Mouse (Mus musculus): ENCODE data around the gene Pla2g4b. TPM values are rescaled to one million over a fixed set of nuclear protein-coding genes. Genes with fewer than 3 reads are reported as not detected.

Gene Pla2g4b
- polyA plus RNA-seq, 1 experiment from 2014 or later: 2.3 TPM

- 88% methylated on average over 8 of the region's 8 CpGs for WGBS
- Histone ChIP-seq H3K9ac (ENCODE audit: low read length) (no peak overlapping the region), H3K9me3 (ENCODE audit: control insufficient read depth, low read length) (no peaks in the 10 kb centered on the region), H3K4me1 (ENCODE audit: control insufficient read depth, insufficient read depth, low read length) (peaks cover 10% of the 10 kb centered on the region), H3K36me3 (ENCODE audit: control insufficient read depth, insufficient read depth, low read length) (peaks cover 6% of the 10 kb centered on the region; the same call in 1 of the 2 replicates), H3K4me3 (ENCODE audit: low read depth, low read length) (no peak overlapping the region), H3K4me2 (no peak overlapping the region), H3K27ac (ENCODE audit: low read depth, low read length) (no peak overlapping the region), H3K27me3 (ENCODE audit: control insufficient read depth, insufficient read depth, low read length) (no peaks in the 10 kb centered on the region)
- DNase-seq (ENCODE audit: low spot score, missing footprints): no peak
- ATAC-seq (ENCODE audit: low FRiP score): no peak
Observed at GRCm38 (mm10) chr2:120030380-120030779, 2.8 kb upstream of the Pla2g4b start.

DNA sequence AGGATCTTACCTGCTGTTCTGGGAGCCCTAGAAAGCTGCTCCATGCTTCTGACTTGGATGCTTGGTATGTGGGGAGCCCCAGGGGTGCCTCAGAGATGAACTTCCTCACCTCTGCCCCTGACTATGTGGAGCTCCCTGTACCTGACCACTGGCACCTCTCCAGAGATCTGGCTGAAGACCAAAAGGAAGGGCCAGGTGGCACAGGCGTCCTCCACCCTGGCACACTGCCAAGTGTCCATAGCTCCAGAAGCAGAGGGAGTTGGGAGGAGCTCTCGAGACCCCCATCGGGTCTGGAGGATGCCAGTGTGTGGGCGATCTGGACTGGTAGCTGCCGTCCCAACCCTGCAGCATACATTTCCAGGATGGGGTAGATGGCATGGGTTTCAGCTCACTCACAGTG, 509 bp downstream of the Pla2g4b start:
- peaks cover 6% of the 10 kb centered on the region; the same call in 1 of the 2 replicates for H3K36me3 ChIP-seq (ENCODE audit: control insufficient read depth, insufficient read depth, low read length)
- no peak for DNase-seq (ENCODE audit: low spot score, missing footprints)
- H3K4me1 ChIP-seq (ENCODE audit: control insufficient read depth, insufficient read depth, low read length): no peaks in the 10 kb centered on the region
- no peak overlapping the region for H3K4me2 ChIP-seq
- H3K4me3 ChIP-seq (ENCODE audit: low read depth, low read length): no peak overlapping the region
- ATAC-seq (ENCODE audit: low FRiP score): no peak
- no peak overlapping the region for H3K27ac ChIP-seq (ENCODE audit: low read depth, low read length)
- no peaks in the 10 kb centered on the region for H3K27me3 ChIP-seq (ENCODE audit: control insufficient read depth, insufficient read depth, low read length)
- no peak overlapping the region for H3K9ac ChIP-seq (ENCODE audit: low read length)
- 95% methylated on average over 5 of the region's 5 CpGs for WGBS
- H3K9me3 ChIP-seq (ENCODE audit: control insufficient read depth, low read length): no peaks in the 10 kb centered on the region

DNA sequence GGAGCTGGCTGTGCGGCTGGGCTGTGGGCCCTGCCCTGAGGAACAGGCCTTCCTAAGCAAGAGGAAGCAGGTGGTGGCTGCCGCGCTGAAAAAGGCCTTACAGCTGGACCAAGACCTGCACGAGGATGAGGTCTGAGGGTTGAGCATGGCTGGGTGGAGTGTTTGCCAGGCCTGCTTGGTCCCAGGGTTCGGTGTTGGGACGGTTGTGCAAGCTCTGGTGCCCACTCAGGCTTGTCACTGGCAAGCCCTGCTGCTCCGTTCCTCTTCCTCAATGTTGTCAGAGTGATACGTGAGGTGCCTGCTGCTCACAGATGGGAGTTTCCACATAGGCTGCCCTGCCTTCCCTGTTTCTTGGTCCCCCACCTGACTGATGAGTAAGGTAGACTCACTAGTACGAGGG, 4.5 kb downstream of the Pla2g4b start:
- Histone ChIP-seq H3K9ac (ENCODE audit: low read length) (no peak overlapping the region), H3K27me3 (ENCODE audit: control insufficient read depth, insufficient read depth, low read length) (no peaks in the 10 kb centered on the region), H3K36me3 (ENCODE audit: control insufficient read depth, insufficient read depth, low read length) (peaks cover 12% of the 10 kb centered on the region), H3K4me3 (ENCODE audit: low read depth, low read length) (no peak overlapping the region), H3K4me2 (no peak overlapping the region), H3K4me1 (ENCODE audit: control insufficient read depth, insufficient read depth, low read length) (no peaks in the 10 kb centered on the region), H3K27ac (ENCODE audit: low read depth, low read length) (no peak overlapping the region), H3K9me3 (ENCODE audit: control insufficient read depth, low read length) (no peaks in the 10 kb centered on the region)
- 97% methylated on average over 9 of the region's 9 CpGs for WGBS
- DNase-seq (ENCODE audit: low spot score, missing footprints) (no peak), ATAC-seq (ENCODE audit: low FRiP score) (no peak)

DNA sequence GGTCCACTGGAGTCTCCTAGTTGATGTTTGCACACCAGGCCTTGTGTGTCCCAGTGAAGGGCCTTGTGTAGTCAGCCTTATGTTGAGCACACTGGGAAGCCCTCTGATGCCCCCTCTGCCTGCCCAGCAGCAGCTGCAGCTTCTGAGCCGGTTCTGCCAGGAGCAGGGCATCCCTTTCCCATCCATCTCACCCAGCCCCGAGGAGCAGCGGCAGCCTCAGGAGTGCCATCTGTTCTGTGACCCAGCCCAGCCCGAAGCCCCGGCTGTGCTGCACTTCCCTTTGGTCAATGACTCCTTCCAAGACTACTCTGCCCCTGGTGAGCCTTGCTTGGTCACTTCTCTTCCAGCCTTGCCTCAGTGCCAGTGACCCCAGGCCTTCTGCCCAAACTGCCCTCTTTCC, 7.8 kb downstream of the Pla2g4b start:
- H3K9ac ChIP-seq (ENCODE audit: low read length): no peak overlapping the region
- no peak overlapping the region for H3K4me2 ChIP-seq
- ATAC-seq (ENCODE audit: low FRiP score) (no peak), DNase-seq (ENCODE audit: low spot score, missing footprints) (no peak)
- H3K4me1 ChIP-seq (ENCODE audit: control insufficient read depth, insufficient read depth, low read length): no peaks in the 10 kb centered on the region
- H3K27me3 ChIP-seq (ENCODE audit: control insufficient read depth, insufficient read depth, low read length): no peaks in the 10 kb centered on the region
- 95% methylated on average over 5 of the region's 5 CpGs for WGBS
- no peaks in the 10 kb centered on the region for H3K9me3 ChIP-seq (ENCODE audit: control insufficient read depth, low read length)
- no peak overlapping the region for H3K4me3 ChIP-seq (ENCODE audit: low read depth, low read length)
- H3K27ac ChIP-seq (ENCODE audit: low read depth, low read length): no peak overlapping the region
- H3K36me3 ChIP-seq (ENCODE audit: control insufficient read depth, insufficient read depth, low read length): peaks cover 9% of the 10 kb centered on the region

GRCm38 (mm10) chr2:120044101-120044603, 10.9 kb downstream of the Pla2g4b start:
- Histone ChIP-seq H3K27me3 (ENCODE audit: control insufficient read depth, insufficient read depth, low read length) (no peaks in the 10 kb centered on the region), H3K27ac (ENCODE audit: low read depth, low read length) (no peak overlapping the region), H3K9me3 (ENCODE audit: control insufficient read depth, low read length) (no peaks in the 10 kb centered on the region), H3K4me3 (ENCODE audit: low read depth, low read length) (no peak overlapping the region), H3K4me2 (no peak overlapping the region), H3K9ac (ENCODE audit: low read length) (no peak overlapping the region), H3K4me1 (ENCODE audit: control insufficient read depth, insufficient read depth, low read length) (no peaks in the 10 kb centered on the region), H3K36me3 (ENCODE audit: control insufficient read depth, insufficient read depth, low read length) (peaks cover 9% of the 10 kb centered on the region; the same call in 1 of the 2 replicates)
- ATAC-seq (ENCODE audit: low FRiP score) (no peak), DNase-seq (ENCODE audit: low spot score, missing footprints) (no peak)
- WGBS: 64% methylated on average over 4 of the region's 4 CpGs

DNA sequence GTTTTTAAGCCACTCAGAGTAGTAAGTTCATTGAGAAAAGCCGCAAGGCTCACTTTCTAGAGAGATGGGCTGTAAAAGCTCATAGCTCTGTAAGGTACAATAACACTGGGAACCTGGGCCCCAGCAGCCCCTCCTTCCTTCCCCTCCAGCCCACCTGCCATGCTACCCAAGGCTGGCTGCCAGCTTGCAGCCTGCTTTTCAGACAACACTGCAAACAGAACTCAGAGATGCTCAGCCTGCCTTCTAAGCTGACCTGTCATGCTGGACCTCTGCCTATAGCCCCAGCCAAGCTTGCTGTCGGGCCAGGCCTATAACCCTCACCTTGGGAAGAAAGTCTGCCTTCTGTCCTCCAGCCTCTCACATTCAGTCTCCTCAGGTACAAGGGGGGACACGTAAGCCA, 11.5 kb downstream of the Pla2g4b start:
- Histone ChIP-seq H3K27me3 (ENCODE audit: control insufficient read depth, insufficient read depth, low read length) (no peaks in the 10 kb centered on the region), H3K9ac (ENCODE audit: low read length) (no peak overlapping the region), H3K4me1 (ENCODE audit: control insufficient read depth, insufficient read depth, low read length) (no peaks in the 10 kb centered on the region), H3K4me2 (no peak overlapping the region), H3K9me3 (ENCODE audit: control insufficient read depth, low read length) (no peaks in the 10 kb centered on the region), H3K4me3 (ENCODE audit: low read depth, low read length) (no peak overlapping the region), H3K36me3 (ENCODE audit: control insufficient read depth, insufficient read depth, low read length) (peaks cover 9% of the 10 kb centered on the region; the same call in 1 of the 2 replicates), H3K27ac (ENCODE audit: low read depth, low read length) (no peak overlapping the region)
- WGBS: 77% methylated on average over 3 of the region's 3 CpGs
- ATAC-seq (ENCODE audit: low FRiP score) (no peak), DNase-seq (ENCODE audit: low spot score, missing footprints) (no peak)

DNA sequence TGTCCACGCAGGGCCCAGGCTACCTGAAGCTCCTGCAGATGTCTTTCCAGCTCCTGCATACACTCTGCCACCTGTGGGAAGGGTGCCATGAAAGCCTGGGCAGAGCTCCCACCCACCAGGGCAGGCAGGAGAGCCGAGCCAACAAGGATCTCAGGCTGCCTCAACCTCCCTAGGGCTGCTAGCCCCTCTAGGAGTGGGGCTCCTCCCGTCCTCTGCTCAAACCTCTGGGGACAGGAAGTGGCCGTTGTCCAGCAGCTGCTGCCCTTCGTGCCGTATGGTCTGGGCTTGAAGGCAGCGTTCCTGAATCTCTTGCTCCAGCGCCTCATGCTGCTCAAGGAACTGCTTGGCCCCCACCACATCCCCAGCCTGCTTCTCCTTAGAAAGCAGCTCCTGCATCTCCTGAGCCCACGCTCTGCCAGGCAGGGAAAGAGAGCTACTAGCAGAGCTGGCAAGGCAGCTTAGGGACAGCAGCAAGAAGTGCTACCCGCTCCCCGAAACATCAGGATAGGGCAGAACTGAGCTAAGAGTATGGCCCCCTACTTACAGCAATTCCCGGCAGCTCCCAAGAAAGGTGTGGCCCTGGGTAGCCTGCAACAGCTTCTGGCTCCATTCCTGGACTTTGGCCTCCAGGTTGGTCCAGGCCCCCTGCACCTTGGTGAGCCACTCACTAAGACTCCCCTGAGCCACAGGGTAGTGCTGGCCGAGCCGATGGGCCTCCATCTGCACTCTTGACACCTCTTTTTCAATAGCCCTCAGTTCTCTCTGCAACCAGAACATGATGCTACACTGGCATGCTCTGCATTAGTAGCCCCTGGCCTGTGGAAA, 13.5 kb downstream of the Pla2g4b start:
- no peak overlapping the region for H3K27ac ChIP-seq (ENCODE audit: low read depth, low read length)
- H3K9ac ChIP-seq (ENCODE audit: low read length): no peak overlapping the region
- WGBS: 73% methylated on average over 14 of the region's 14 CpGs
- no peak overlapping the region for H3K4me3 ChIP-seq (ENCODE audit: low read depth, low read length)
- no peaks in the 10 kb centered on the region for H3K27me3 ChIP-seq (ENCODE audit: control insufficient read depth, insufficient read depth, low read length)
- DNase-seq (ENCODE audit: low spot score, missing footprints) (peak; percentile 61), ATAC-seq (ENCODE audit: low FRiP score) (no peak)
- 0 out of 2 replicates have a peak, but pooled peaks cover under 1% of the 10 kb centered on the region for H3K36me3 ChIP-seq (ENCODE audit: control insufficient read depth, insufficient read depth, low read length)
- no peaks in the 10 kb centered on the region for H3K9me3 ChIP-seq (ENCODE audit: control insufficient read depth, low read length)
- no peak overlapping the region for H3K4me2 ChIP-seq
- H3K4me1 ChIP-seq (ENCODE audit: control insufficient read depth, insufficient read depth, low read length): no peaks in the 10 kb centered on the region

DNA sequence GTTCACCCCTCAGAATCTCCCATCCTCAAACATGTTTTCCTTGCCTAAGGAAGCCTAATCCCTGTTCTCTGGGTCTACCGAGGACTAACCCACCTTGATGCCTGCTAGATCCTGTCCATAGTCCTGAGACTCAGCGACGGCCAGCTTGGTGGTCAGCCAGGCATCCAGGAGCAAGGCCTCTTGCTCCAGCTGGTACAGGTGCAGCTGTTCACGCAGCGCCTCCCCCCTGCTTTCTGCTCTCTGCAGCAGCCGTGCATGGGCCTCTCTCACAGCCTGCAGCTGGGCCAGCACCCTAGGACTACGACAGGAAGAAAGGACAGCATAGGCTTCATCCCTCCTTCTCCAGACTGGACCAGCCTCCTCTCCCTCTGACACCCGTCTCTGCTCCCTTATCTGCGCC, 15.0 kb downstream of the Pla2g4b start:
- ATAC-seq (ENCODE audit: low FRiP score): no peak

DNA sequence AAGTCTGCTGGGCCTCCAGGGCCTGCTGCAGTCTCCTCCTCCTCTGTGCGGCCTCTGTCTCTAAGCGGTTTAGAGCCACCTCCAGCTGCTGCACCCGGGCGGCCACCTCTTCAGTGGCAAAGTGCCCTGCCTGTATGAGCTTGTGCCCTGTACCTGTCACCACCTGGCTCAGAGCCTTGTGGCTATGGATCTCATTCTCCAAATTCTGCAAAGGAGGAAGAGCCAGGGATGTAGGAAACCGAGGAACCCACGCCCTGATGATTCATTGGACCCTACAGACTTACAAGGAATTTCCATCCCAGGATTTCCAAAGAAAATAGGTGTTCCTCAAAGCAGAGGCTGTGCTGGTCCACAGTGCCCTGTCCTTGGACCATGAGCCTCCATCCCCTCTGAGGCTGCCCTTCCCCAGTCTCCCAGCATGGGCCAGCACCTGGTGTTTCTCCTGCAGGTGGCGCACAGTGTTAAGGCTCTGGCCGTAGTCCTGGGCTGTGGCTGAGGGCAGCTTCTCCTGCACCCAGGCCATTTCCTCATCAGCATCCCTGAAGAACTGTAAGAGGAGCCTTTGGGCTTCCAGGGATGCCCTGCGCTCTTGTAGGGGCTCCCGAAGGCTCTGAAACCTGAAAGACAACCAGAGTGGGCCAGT, 16.5 kb downstream of the Pla2g4b start:
- Histone ChIP-seq H3K4me2 (no peak overlapping the region), H3K9me3 (ENCODE audit: control insufficient read depth, low read length) (no peaks in the 10 kb centered on the region), H3K27ac (ENCODE audit: low read depth, low read length) (no peak overlapping the region), H3K9ac (ENCODE audit: low read length) (no peak overlapping the region), H3K27me3 (ENCODE audit: control insufficient read depth, insufficient read depth, low read length) (no peaks in the 10 kb centered on the region), H3K36me3 (ENCODE audit: control insufficient read depth, insufficient read depth, low read length) (no peaks in the 10 kb centered on the region), H3K4me3 (ENCODE audit: low read depth, low read length) (no peak overlapping the region), H3K4me1 (ENCODE audit: control insufficient read depth, insufficient read depth, low read length) (no peaks in the 10 kb centered on the region)
- ATAC-seq (ENCODE audit: low FRiP score) (no peak), DNase-seq (ENCODE audit: low spot score, missing footprints) (no peak)
- 61% methylated on average over 10 of the region's 10 CpGs for WGBS

More for the DNA sequence above, 15.0 kb downstream of the Pla2g4b start:
- DNase-seq (ENCODE audit: low spot score, missing footprints): no peak
- H3K36me3 ChIP-seq (ENCODE audit: control insufficient read depth, insufficient read depth, low read length): no peaks in the 10 kb centered on the region
- no peaks in the 10 kb centered on the region for H3K27me3 ChIP-seq (ENCODE audit: control insufficient read depth, insufficient read depth, low read length)
- no peaks in the 10 kb centered on the region for H3K4me1 ChIP-seq (ENCODE audit: control insufficient read depth, insufficient read depth, low read length)
- no peak overlapping the region for H3K4me3 ChIP-seq (ENCODE audit: low read depth, low read length)
- WGBS: 72% methylated on average over 9 of the region's 9 CpGs
- no peak overlapping the region for H3K9ac ChIP-seq (ENCODE audit: low read length)
- H3K4me2 ChIP-seq: no peak overlapping the region
- no peaks in the 10 kb centered on the region for H3K9me3 ChIP-seq (ENCODE audit: control insufficient read depth, low read length)
- no peak overlapping the region for H3K27ac ChIP-seq (ENCODE audit: low read depth, low read length)

All from midbrain, embryonic 11.5 days (tissue).